Mouse (Mus musculus): ENCODE measurements around the gene Clec16a.

GRCm38 (mm10) chr16:10549600-10549999 lies 4.5 kb downstream of the Clec16a start:
- no peak for TF ChIP-seq MAX (IDR thresholded peaks at IDR 0.05; ENCODE audit: low read length)
- TF ChIP-seq NRF1 (IDR thresholded peaks at IDR 0.05; ENCODE audit: low read depth, low read length) = no peak
